Mouse (Mus musculus) cerebellum, adult 2 months (tissue): ENCODE data around the gene Pgpep1. TPM values are rescaled to one million over a fixed set of nuclear protein-coding genes. Genes with fewer than 3 reads are reported as not detected.

Source experiments
- DNase-seq, 2 experiments: peaks; one replicate each; pipeline ENCODE4 v3.0.0; 2021
- H3K27ac ChIP-seq: fragments of 200-500 bp; 2 replicates; pipeline ENCODE4 v1.5.1; 2012; ENCODE audit warnings: low read length, control low read depth, inconsistent platforms; ENCODE audit not compliant: insufficient read depth
- H3K27me3 ChIP-seq: fragments of 200-500 bp; 2 replicates; pipeline ENCODE4 v1.6.1; 2012; ENCODE audit warnings: inconsistent platforms, mild to moderate bottlenecking, low read length, moderate library complexity; ENCODE audit not compliant: control insufficient read depth, insufficient read depth
- H3K4me1 ChIP-seq: fragments of 200-500 bp; 2 replicates; pipeline ENCODE4 v1.6.1; 2011; ENCODE audit warnings: low read length; ENCODE audit not compliant: control insufficient read depth, insufficient read depth
- H3K4me3 ChIP-seq: fragments of 200-500 bp; replicated peaks from 2 replicates; pipeline ENCODE3; 2011; ENCODE audit warnings: mild to moderate bottlenecking, low read depth, low read length, control low read depth; ENCODE audit not compliant: insufficient read depth
- CTCF ChIP-seq: fragments of 200-500 bp; IDR thresholded peaks from 2 replicates; pipeline ENCODE4 v1.5.1; 2011; ENCODE audit warnings: low read depth, mild to moderate bottlenecking, control low read depth, low read length, moderate library complexity, borderline replicate concordance; ENCODE audit not compliant: insufficient read depth
- POLR2A ChIP-seq: fragments of 200-500 bp; IDR thresholded peaks from 2 replicates; pipeline ENCODE4 v1.6.1; 2011; ENCODE audit warnings: low read length, control low read depth, borderline replicate concordance; ENCODE audit not compliant: insufficient read depth
- WGBS: fragments of 180-500 bp; shearing (Covaris S2); methylation state at CpG from one replicate; pipeline ENCODE4 v1.1.7; 2018; 5-methylcytosine and 5-hydroxymethylcytosine counted together
- polyA plus RNA-seq: library from polyadenylated mRNA; depleted of rRNA; stranded (reverse); fragments of >200 nt; gene quantifications from 2 replicates; pipeline ENCODE4 v1.2.3, GENCODE M21; 2012; rRNA removed

Gene Pgpep1
- polyA plus RNA-seq, result 28.3 and 32.5 TPM in 2 replicates

DNA sequence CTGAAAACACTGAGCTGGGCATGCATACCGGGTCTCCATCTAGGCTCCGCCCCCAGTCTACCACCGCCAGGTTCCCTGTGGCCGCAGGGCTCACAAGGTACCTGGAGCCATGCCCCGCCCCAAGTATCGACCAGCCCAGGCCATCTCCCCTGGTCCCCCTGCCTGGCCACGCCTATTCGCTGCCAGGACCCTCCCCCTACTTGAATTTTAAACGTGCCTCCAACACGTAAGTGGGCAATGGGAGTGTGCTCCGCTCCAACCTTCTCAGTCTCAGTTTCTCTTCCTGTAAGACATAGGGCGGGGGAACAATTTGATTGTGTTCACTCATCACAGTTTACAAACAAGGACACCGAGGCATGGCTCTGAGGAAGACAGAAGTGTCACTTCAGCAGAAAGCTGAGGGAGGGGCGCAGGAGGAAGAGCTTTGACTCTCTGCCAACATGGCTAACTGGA, at the start of gene Pgpep1:
Gene Pgpep1, minus strand, starts transcription at position 116 of the 453 bp plus-strand sequence.
- TF ChIP-seq CTCF, result no peak
- TF ChIP-seq POLR2A, result no peak
- no peaks in the 10 kb centered on the region for H3K4me1 ChIP-seq
- WGBS, result 12% methylated on average over 14 of the region's 14 CpGs
- no peak for DNase-seq
- peak within 1 kb of the TSS; percentile 81 for H3K4me3 ChIP-seq
- no peaks in the 10 kb centered on the region for H3K27me3 ChIP-seq
- H3K27ac ChIP-seq, result no peak within 1 kb of the TSS

DNA sequence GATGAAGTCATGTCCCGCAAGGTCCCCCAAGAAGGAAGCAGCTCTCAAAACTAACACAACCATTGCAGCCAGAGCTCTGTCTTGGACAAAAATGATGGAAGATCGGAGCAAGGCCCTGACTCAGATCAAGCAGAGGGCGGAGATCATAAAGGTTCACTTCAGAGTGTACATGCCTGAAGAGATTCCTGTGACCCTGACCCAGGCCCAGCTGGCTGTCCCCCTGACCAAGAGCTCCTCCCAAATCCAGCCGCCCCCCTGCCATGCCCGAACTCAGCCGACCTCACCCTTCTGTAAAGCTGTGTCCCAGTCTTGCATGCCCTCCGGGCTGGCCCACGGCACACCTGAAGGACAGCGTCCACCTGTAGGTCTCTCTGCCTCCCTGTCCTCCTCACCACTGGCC, 49.6 kb upstream of the Pgpep1 start:
- no peaks in the 10 kb centered on the region for H3K27me3 ChIP-seq
- H3K4me1 ChIP-seq, result peaks cover 28% of the 10 kb centered on the region
- no peak for DNase-seq
- H3K27ac ChIP-seq, result no peak overlapping the region
- H3K4me3 ChIP-seq, result no peak overlapping the region
- 92% methylated on average over 9 of the region's 9 CpGs for WGBS
- TF ChIP-seq POLR2A, result no peak

DNA sequence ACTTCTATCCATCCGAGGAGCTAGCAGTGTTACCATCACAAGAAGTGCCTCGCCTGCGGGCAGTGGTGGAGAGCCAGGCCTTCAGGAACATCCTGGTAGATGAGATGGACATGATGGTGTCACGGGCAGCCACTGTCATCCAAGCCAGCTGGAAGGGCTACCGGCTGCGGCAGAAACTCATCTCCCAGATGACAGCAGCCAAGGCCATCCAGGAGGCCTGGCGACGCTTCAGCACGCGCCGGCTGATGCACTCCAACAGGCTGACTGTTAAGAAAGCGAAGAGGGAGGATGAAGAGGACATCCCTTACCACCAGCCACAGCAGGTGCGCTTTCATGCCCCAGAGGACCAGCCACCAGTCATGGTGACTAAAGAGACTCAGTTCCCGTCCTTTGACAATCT, 48.1 kb upstream of the Pgpep1 start:
- no peak for DNase-seq
- Histone ChIP-seq H3K27ac (no peak overlapping the region), H3K27me3 (no peaks in the 10 kb centered on the region), H3K4me3 (no peak overlapping the region), H3K4me1 (peaks cover 43% of the 10 kb centered on the region)
- WGBS, result 31% methylated on average over 14 of the region's 14 CpGs
- TF ChIP-seq CTCF, result no peak
- TF ChIP-seq POLR2A, result no peak

DNA sequence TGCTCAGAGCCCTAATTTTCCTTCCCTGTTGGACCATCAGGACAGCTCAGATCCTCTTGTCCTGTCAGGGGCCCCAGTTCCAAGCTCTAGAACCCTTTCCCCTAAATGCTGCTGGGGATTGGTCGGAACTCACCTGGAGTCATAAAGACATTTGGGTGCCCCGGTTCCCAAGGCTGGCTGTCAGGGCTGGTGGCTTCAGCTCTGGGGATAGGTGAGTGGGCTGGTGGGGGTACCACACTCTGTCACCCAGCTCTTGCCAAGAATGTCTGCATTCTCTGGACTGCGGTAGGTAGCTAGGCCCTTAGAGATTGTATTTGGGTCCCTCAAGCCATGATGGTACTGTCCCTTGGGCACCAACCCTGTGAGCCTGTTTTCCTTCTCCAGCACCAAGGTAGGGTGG, 43.1 kb upstream of the Pgpep1 start, which contains the start of gene Iqcn:
Gene Iqcn, plus strand, starts transcription at position 171 of the 400 bp plus-strand sequence.
- no peak for DNase-seq
- TF ChIP-seq POLR2A (no peak), CTCF (no peak)
- 57% methylated on average over 3 of the region's 3 CpGs for WGBS
- peak within 1 kb of the TSS; percentile 87 for H3K27ac ChIP-seq
- H3K4me1 ChIP-seq, result peaks cover 43% of the 10 kb centered on the region
- H3K4me3 ChIP-seq, result peak within 1 kb of the TSS; percentile 11
- no peaks in the 10 kb centered on the region for H3K27me3 ChIP-seq

DNA sequence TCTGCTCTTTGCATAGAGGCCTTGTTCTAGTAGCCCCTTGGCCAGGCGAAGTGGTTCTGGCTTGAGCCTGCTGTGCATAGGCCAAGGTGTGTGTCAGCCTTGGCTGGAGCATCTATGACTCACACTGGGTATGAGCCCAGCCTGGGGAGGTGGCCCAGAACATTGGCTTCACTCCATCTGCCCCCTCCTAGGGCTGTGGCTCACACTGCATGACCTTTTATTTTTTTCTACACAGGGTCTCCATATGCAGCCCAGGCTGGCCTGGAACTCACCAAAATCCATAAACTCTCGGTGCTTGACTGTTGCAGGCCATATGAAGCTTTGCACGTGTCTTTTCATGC, 42.6 kb upstream of the Pgpep1 start:
- peak overlapping the region; percentile 87 for H3K27ac ChIP-seq
- peak; percentile 92 to 96 for DNase-seq

DNA sequence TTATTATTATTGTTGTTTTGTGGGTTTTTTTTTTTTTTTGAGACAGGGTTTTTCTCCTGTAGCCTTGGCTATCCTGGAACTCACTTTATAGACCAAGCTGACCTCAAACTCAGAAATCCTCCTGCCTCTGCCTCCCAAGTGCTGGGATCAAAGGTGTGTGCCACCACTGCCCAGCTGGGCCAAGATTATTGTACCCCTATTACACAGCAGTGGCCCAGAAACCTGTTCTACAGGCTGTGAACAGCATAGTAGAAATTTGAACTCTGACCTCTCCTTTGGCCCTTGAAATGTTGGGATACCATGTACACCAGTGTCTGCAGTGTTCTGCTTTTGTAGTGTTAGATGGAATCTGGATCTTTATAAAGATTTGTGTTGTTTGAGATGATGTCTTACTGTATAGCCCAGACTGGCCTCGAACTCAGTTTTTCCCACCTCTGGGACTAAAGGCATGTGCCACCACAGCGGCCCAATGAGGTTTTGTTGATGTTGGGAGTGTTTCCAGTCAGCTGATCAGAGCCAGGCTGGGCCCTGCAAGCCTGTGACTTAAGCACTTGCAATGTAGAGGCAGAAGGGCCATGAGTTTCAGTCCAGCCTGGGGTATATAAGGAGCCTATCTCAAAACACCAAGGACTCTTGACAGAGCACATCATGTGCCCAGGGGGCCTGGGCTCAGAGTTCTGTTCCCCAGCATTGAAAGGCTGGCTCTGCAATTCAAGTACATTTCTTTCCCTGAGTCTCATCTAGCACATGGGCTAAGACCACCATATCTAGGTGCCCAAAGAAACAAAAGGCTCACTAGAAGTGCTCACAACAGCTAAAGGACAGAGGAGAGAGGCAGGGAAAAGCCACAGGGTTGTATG, 42.0 kb upstream of the Pgpep1 start:
- Histone ChIP-seq H3K4me3 (peak overlapping the region; percentile 11), H3K27me3 (no peaks in the 10 kb centered on the region), H3K27ac (peak overlapping the region; percentile 87), H3K4me1 (peaks cover 36% of the 10 kb centered on the region)
- TF ChIP-seq CTCF (no peak), POLR2A (no peak)
- peak in 1 of 2 experiments; percentile 51 for DNase-seq
- 45% methylated on average over 2 of the region's 2 CpGs for WGBS

More for the DNA sequence above, 42.6 kb upstream of the Pgpep1 start:
- Histone ChIP-seq H3K4me3 (peak overlapping the region; percentile 11), H3K4me1 (peaks cover 38% of the 10 kb centered on the region), H3K27me3 (no peaks in the 10 kb centered on the region)
- TF ChIP-seq POLR2A (0 out of 2 replicates have a peak, but pooled peaks have one; percentile 20), CTCF (no peak)
- 2% methylated on average over 3 of the region's 3 CpGs for WGBS

DNA sequence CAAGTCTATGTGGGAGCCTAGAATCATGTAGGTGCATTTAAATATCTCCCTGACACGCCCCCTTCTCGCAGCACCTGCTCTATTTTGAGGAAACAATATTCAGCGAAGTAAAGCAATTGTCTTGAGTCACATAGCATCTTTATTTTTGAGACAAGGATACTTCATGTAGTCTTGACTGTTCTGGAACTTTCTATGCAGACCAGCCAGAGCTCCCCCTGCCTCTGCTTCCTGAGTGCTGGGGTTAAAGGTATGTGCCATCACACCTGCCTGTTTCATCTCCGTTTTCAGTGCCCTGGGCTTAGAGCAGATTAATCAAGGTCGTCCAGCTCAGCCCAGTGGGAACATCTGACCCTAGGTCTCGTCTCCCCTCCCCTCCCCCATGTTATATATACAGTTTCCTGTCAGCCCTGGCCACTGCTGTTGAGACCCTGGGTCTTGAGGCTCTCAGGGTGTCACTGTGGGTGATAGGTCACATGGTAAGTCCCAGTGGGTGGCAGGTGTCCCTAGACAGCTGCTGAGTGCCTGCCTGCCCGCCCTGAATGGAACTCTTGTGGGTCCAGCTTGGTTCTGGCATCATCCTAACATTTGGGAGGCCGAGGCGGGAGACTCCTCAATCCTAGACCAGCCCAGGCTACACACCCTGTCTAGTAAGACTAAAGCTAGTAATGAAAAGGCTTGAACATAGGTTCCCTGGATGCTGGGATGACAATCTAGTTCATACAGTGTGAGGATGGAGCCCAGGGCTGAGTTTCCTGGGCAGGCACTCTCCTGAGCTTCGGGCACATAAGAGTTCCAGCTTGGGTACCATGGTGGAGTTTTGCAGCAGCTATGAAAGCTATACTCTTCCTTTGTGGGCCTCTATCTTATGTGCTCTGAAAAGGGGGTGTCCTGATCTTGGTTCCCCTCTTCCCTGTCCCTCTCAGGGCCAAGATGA, 41.1 kb upstream of the Pgpep1 start:
- Histone ChIP-seq H3K4me1 (peaks cover 39% of the 10 kb centered on the region), H3K27me3 (no peaks in the 10 kb centered on the region), H3K27ac (peak overlapping the region; percentile 83), H3K4me3 (peak overlapping the region; percentile 77)
- no peak for TF ChIP-seq CTCF
- no peak for TF ChIP-seq POLR2A
- 15% methylated on average over 10 of the region's 10 CpGs for WGBS
- DNase-seq, result peak; percentile 40 to 41

DNA sequence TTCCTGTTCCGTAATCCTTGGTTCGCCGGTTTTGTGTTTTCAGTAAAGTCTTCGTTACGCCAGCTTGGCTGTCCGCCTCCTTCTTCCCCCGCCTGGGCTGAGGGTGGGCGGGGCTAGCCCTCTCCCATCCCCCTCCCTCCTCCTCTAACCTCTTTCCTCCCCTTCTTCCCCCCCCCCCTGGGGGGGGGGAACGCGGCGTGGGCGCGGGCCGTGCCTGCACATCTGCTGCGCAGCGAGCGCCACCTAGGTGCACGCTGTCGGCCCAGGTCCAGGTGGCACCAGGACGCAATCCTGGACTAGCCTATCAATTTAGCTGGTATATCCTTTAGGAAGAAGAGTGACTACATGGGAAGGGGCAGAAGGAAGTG, 40.4 kb upstream of the Pgpep1 start:
- H3K4me1 ChIP-seq, result peaks cover 46% of the 10 kb centered on the region
- WGBS, result 2% methylated on average over 20 of the region's 20 CpGs

More for the DNA sequence above, 40.4 kb upstream of the Pgpep1 start:
- H3K4me3 ChIP-seq, result peak overlapping the region; percentile 77
- TF ChIP-seq POLR2A (peak; percentile 34; the same call in 1 of the 2 replicates), CTCF (peak; percentile 54; the same call in 1 of the 2 replicates)
- H3K27me3 ChIP-seq, result no peaks in the 10 kb centered on the region
- peak; percentile 87 to 89 for DNase-seq
- H3K27ac ChIP-seq, result peak overlapping the region; percentile 83
